Mouse (Mus musculus): ENCODE data around the gene Olfr512.

Gene Olfr512

GRCm38 (mm10) chr7:108713020-108713419 is at the start of gene Olfr512:
TSS of gene Olfr512 (plus strand) at chr7:108713320.
- no peak for DNase-seq (ENCODE audit: low read depth)

GRCm38 (mm10) chr7:108666118-108666517 is 47.0 kb upstream of the Olfr512 start, which contains the start of gene Olfr510:
TSS of gene Olfr510 (plus strand) at chr7:108666418.
- no peak for DNase-seq (ENCODE audit: low read depth)

GRCm38 (mm10) chr7:108671058-108671457 is 42.1 kb upstream of the Olfr512 start:
- DNase-seq (ENCODE audit: low read depth), result no peak

GRCm38 (mm10) chr7:108678886-108679285 is 34.2 kb upstream of the Olfr512 start:
- no peak for DNase-seq (ENCODE audit: low read depth)

GRCm38 (mm10) chr7:108750673-108751072 is 37.6 kb downstream of the Olfr512 start, which contains the start of gene Olfr513:
TSS of gene Olfr513 (plus strand) at chr7:108750973.
- no peak for DNase-seq (ENCODE audit: low read depth)

- no peak for DNase-seq (ENCODE audit: low read depth)
Observed at GRCm38 (mm10) chr7:108760411-108760810, 47.3 kb downstream of the Olfr512 start.
